Mouse (Mus musculus) lung, postnatal 0 days (tissue): ENCODE data around the gene Heyl. TPM values are rescaled to one million over a fixed set of nuclear protein-coding genes. Genes with fewer than 3 reads are reported as not detected.
A peak's percentile ranks its signal among the peaks of the same experiment; 100 is the strongest.

Source experiments
- ATAC-seq: fragments of 200-750 bp; cut with Nextera tagmentation; 2 replicates; pipeline ENCODE4 v1.8.0; 2017; ENCODE audit warnings: moderate library complexity
- DNase-seq: peaks from one replicate; pipeline ENCODE4 v3.0.0-alpha.2; 2016; ENCODE audit warnings: low spot score
- H3K27ac ChIP-seq: fragments of 300-500 bp; sonication (generic); 2 replicates; pipeline ENCODE4 v1.5.1; 2014; ENCODE audit warnings: antibody characterized with exemption, mild to moderate bottlenecking, low read length, mixed read lengths
- H3K27me3 ChIP-seq: fragments of 300-500 bp; sonication (generic); replicated peaks from 2 replicates; pipeline ENCODE4 v1.6.1; 2014; ENCODE audit warnings: low read length, mixed read lengths; ENCODE audit not compliant: insufficient read depth
- H3K36me3 ChIP-seq: fragments of 300-500 bp; sonication (generic); 2 replicates; pipeline ENCODE4 v1.6.1; 2014; ENCODE audit warnings: low read length, mixed read lengths; ENCODE audit not compliant: insufficient read depth
- H3K4me1 ChIP-seq: fragments of 300-500 bp; sonication (generic); 2 replicates; pipeline ENCODE4 v1.6.1; 2014; ENCODE audit warnings: antibody characterized with exemption, low read depth, low read length, mixed read lengths; ENCODE audit not compliant: insufficient read depth
- H3K4me2 ChIP-seq: fragments of 300-500 bp; sonication (generic); replicated peaks from 2 replicates; pipeline ENCODE4 v1.6.1; 2014; ENCODE audit warnings: low read depth, mild to moderate bottlenecking, low read length, moderate library complexity, mixed read lengths
- H3K4me3 ChIP-seq: fragments of 300-500 bp; sonication (generic); 2 replicates; pipeline ENCODE4 v1.5.1; 2014; ENCODE audit warnings: low read depth, low read length
- H3K9ac ChIP-seq: fragments of 300-500 bp; sonication (generic); replicated peaks from 2 replicates; pipeline ENCODE4 v1.6.1; 2014; ENCODE audit warnings: low read depth, mild to moderate bottlenecking
- H3K9me3 ChIP-seq: fragments of 300-500 bp; sonication (generic); 2 replicates; pipeline ENCODE4 v1.6.1; 2016; ENCODE audit warnings: low read length, mixed read lengths
- CTCF ChIP-seq: IDR thresholded peaks from 2 replicates; pipeline ENCODE4 v1.5.1; 2016; ENCODE audit warnings: antibody characterized with exemption, mild to moderate bottlenecking
- EP300 ChIP-seq: IDR thresholded peaks from 2 replicates; pipeline ENCODE4 v1.6.1; 2016; ENCODE audit warnings: antibody characterized with exemption, mild to moderate bottlenecking, control low read depth
- WGBS: fragments of 180-500 bp; shearing (Covaris S2); extraction: QIAGEN DNeasy Blood & Tissue Kit; methylation state at CpG from one replicate; pipeline ENCODE4 v1.1.7; 2014; 5-methylcytosine and 5-hydroxymethylcytosine counted together
- polyA plus RNA-seq: library from polyadenylated mRNA; unstranded; fragments of >200 nt; fragmentation: Nextera tagmentation; extraction: Ambion mirVana; gene quantifications from 2 replicates; pipeline ENCODE4 v1.2.1, GENCODE M21; 2015

Gene Heyl
- polyA plus RNA-seq, 1 experiment from 2014 or later: 23.6 TPM

DNA sequence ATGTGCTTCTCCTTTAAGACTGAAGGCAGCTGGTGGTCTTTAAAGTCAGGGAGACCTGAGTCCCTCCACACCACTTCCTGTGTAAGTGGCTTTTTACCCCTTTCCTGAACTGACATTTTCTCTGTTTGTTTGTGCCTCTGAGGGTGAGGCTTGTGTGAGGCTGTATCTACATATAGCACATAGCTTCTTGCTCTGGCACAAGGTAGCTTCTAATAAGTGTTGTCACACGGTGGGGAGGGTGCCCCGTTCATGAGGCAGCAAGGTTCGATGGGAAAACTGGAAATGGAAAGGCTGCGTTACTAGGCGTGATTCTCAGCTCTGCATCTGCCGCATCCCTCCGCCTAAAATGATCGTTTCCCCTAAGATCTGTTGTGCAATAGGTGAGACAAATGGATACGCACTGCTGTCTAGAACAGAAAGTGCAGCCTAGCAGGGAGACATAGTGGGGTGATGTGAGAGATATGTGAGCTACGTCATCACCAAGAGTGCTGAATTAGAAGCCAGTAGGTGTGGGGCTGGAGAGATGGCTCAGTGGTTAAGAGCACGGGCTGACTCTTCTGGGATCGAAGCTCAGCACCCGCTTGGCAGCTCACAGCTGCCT, 3.2 kb downstream of the Heyl start:
- ATAC-seq (peak; percentile 63), DNase-seq (peak; percentile 89)
- no peak overlapping the region for H3K9ac ChIP-seq
- no peaks in the 10 kb centered on the region for H3K9me3 ChIP-seq
- H3K4me2 ChIP-seq: peak overlapping the region; percentile 20; the same call in 1 of the 2 replicates
- no peaks in the 10 kb centered on the region for H3K36me3 ChIP-seq
- 63% methylated on average over 13 of the region's 13 CpGs for WGBS
- TF ChIP-seq CTCF (no peak), EP300 (peak; percentile 86)
- peaks cover 6% of the 10 kb centered on the region; the same call in 1 of the 2 replicates for H3K4me1 ChIP-seq
- H3K27ac ChIP-seq: peak overlapping the region; percentile 60
- no peak overlapping the region for H3K4me3 ChIP-seq
- peaks cover 20% of the 10 kb centered on the region for H3K27me3 ChIP-seq

DNA sequence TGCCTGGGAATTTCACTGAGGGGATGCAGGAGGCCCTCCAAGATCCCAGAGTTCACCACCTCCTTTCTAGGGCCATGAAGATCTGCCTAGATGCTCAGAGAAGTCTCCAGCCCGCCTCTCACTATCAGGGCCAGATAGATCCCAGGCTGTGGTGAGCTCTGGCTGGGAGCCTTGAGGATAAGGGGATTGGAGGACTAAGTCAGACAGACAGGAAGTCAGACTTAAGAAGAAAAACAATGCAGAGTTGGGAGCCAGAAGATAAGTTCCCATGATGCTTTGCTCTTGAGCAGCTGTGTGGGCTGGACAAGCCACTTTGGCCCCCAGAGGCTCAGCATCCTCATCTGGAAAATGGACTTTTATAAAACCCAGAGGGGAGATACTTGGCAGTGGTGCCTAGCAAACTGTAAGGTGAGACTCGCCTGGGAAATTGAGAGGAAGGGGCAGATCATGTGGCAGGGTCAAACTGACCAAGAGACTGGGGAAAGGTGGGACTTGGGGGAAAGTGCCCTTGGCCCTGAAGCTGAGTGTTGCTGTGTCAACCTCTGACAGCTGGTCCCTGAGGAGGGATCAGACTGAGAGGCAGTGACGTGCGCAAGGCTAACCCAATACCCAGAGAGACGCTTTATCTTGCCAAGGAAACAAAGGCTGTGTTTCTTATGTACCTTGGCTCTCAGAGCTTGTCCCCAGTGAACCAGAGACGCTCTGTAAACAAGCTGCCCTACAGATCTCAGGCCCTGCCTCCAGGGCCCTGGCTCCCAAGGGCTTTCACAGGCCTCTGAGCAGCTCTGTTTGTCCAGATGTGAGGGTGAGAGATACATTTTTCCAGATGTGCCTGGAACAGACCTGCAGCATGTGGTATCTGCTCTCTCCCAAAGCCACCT, 4.3 kb downstream of the Heyl start:
- DNase-seq (peak; percentile 66), ATAC-seq (peak; percentile 16)
- WGBS: 55% methylated on average over 6 of the region's 6 CpGs
- no peak for TF ChIP-seq CTCF
- no peak; the same call in 1 of the 2 replicates for TF ChIP-seq EP300
- H3K27ac ChIP-seq: peak overlapping the region; percentile 59
- H3K4me1 ChIP-seq: peaks cover 6% of the 10 kb centered on the region; the same call in 1 of the 2 replicates
- H3K27me3 ChIP-seq: peaks cover 20% of the 10 kb centered on the region
- H3K4me2 ChIP-seq: no peak overlapping the region
- no peaks in the 10 kb centered on the region for H3K36me3 ChIP-seq
- H3K9me3 ChIP-seq: no peaks in the 10 kb centered on the region
- no peak overlapping the region for H3K4me3 ChIP-seq
- no peak overlapping the region for H3K9ac ChIP-seq

DNA sequence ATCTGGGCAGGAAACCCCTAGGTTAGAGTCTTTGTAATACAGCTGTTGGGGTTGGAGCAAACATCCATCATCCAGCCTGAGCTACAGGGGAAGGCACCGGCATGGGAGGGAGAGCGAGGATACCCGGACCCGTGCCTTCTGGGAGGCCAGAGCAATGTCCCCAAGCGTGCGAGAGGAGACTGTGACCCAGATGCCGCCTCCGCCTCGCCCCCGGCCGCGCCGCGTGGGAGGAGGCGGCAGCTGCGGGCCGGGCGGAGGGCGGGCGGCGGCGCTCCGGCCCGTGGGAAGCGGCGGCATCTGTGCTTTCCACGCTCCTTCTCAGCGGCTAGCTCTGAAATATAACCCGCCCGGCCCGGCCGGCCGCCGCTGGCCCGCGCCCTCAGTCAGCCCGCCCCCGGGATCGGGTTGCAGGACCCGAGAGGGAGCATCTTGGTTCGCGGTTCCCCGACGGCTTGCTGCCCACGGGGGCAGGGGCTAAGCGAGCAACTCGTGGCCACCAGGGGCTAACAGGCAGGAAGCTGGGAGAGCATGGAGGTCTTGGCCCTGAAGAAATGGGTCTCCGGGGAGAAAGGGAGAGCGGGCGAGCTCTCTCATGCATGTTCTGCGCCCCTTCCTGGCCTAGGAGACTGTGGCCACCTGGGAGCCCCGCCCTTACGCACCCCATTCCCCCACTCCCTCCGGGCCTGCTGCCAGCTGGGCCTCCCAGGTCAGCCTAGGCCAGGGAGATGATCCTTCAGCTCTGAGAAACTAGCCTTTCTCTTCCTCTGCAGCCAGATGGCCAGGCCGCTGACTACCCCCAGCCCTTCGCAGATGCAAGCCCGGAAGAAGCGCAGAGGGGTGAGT, 6.2 kb downstream of the Heyl start:
- Histone ChIP-seq H3K27ac (peak overlapping the region; percentile 54), H3K27me3 (peaks cover 9% of the 10 kb centered on the region), H3K4me2 (peak overlapping the region; percentile 37), H3K4me3 (peak overlapping the region; percentile 22; the same call in 1 of the 2 replicates), H3K9me3 (no peaks in the 10 kb centered on the region), H3K9ac (0 out of 2 replicates have a peak overlapping the region, but pooled peaks have one; percentile 8), H3K36me3 (no peaks in the 10 kb centered on the region), H3K4me1 (peaks cover 6% of the 10 kb centered on the region; the same call in 1 of the 2 replicates)
- 6% methylated on average over 47 of the region's 58 CpGs for WGBS
- DNase-seq: peak; percentile 43
- TF ChIP-seq EP300 (no peak), CTCF (no peak; the same call in none of the 2 replicates)
- ATAC-seq: peak; percentile 50

DNA sequence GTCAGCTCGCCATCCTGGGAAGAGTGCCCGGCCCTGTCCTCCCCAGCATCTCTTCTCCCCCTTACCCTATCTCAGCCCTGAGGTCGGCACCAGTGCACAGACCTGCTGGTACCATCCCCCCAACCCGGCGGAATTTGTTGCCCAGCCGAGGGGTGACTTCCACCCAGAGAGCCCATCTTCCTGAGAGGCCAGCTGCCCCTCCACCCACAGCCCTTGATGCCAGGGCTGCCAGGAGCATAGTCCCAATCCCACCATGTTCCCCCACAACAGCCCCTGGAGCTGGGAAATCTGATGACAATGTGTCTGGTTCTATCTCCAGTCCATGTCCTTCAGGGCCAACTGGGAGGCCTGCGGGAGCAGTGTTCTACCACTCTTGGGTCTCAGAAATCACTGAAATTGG, 12.9 kb downstream of the Heyl start:
- H3K9me3 ChIP-seq: no peaks in the 10 kb centered on the region
- H3K27me3 ChIP-seq: no peaks in the 10 kb centered on the region
- H3K36me3 ChIP-seq: no peaks in the 10 kb centered on the region
- H3K9ac ChIP-seq: no peak overlapping the region
- no peak overlapping the region for H3K4me2 ChIP-seq
- no peak for TF ChIP-seq CTCF
- TF ChIP-seq EP300: no peak
- DNase-seq (no peak), ATAC-seq (no peak)
- no peaks in the 10 kb centered on the region for H3K4me1 ChIP-seq
- H3K4me3 ChIP-seq: no peak overlapping the region
- H3K27ac ChIP-seq: no peak overlapping the region
- 79% methylated on average over 7 of the region's 7 CpGs for WGBS

DNA sequence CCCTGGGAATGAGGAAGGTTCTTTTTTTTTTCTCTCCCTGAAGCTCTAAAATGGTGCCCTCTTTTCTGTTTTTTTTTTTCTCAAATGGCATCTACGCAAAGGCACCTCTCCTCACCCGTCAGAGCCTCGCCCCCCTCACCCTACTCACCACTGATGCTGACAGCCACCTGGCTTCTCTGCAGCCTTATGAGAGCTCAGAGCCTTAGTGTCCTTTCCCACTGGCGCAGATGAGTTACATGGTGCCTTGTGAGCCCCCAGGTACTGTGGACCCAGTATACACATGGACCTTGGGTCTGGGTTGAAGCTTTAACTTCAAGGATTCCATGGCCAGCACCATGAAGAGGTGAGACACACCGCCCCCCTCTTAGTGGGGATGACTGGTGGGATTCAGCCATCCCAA, 13.3 kb downstream of the Heyl start:
- H3K4me1 ChIP-seq: no peaks in the 10 kb centered on the region
- no peaks in the 10 kb centered on the region for H3K27me3 ChIP-seq
- no peaks in the 10 kb centered on the region for H3K36me3 ChIP-seq
- no peaks in the 10 kb centered on the region for H3K9me3 ChIP-seq
- H3K4me2 ChIP-seq: no peak overlapping the region
- ATAC-seq (peak; percentile 0; the same call in 1 of the 2 replicates), DNase-seq (no peak)
- WGBS: 87% methylated on average over 5 of the region's 5 CpGs
- peak overlapping the region; percentile 38; the same call in 1 of the 2 replicates for H3K27ac ChIP-seq
- no peak for TF ChIP-seq EP300
- TF ChIP-seq CTCF: no peak
- H3K9ac ChIP-seq: no peak overlapping the region
- no peak overlapping the region for H3K4me3 ChIP-seq
